Mouse (Mus musculus) left cerebral cortex, postnatal 10 days (tissue): ENCODE data around the gene Agap2. TPM values are rescaled to one million over a fixed set of nuclear protein-coding genes. Genes with fewer than 3 reads are reported as not detected.

Experiments
- total RNA-seq, 2 experiments: library from RNA; stranded (reverse); gene quantifications; 2 replicates each; pipeline ENCODE4 v1.2.3; 2021

The Agap2 gene
- total RNA-seq, 2 experiments from 2014 or later: 558 to 572 TPM

Other genes with a start within 250 kb of the Agap2 start
- 10 to 100 TPM in 1 of 2 experiments, 1 to 10 TPM in 1; 8.6 to 10.2 TPM for gene Atp23, start 173.9 kb upstream of the Agap2 start, total RNA-seq
- gene Ctdsp2, start 96.6 kb upstream of the Agap2 start, total RNA-seq: 10 to 100 TPM; 54.2 to 62.9 TPM
- gene Avil, start 74.6 kb upstream of the Agap2 start, total RNA-seq: under 1 TPM; 0.14 to 0.17 TPM
- 10 to 100 TPM; 28.6 to 31.0 TPM for gene Tsfm, start 44.4 kb upstream of the Agap2 start, total RNA-seq
- gene Mettl1, start 33.9 kb upstream of the Agap2 start, total RNA-seq: 10 to 100 TPM; 10.7 to 12.4 TPM
- under 1 TPM; 0.28 to 0.49 TPM for gene Eef1akmt3, start 33.8 kb upstream of the Agap2 start, total RNA-seq
- under 1 TPM; 0.36 to 0.49 TPM for gene Cyp27b1, start 27.0 kb upstream of the Agap2 start, total RNA-seq
- 10 to 100 TPM; 49.6 to 49.8 TPM for gene March9, start 15.1 kb upstream of the Agap2 start, total RNA-seq
- gene Cdk4, start 11.8 kb upstream of the Agap2 start, total RNA-seq: 100 to 1,000 TPM; 114 to 123 TPM
- 10 to 100 TPM; 65.2 to 67.9 TPM for gene Tspan31, start 5.0 kb upstream of the Agap2 start, total RNA-seq
- 100 to 1,000 TPM; 103 to 107 TPM for gene Os9, start 45.8 kb downstream of the Agap2 start, total RNA-seq
- 100 to 1,000 TPM; 105 to 107 TPM for gene B4galnt1, start 89.9 kb downstream of the Agap2 start, total RNA-seq
- 1 to 10 TPM; 1.0 to 1.2 TPM for gene Slc26a10, start 105.4 kb downstream of the Agap2 start, total RNA-seq
- gene Arhgef25, start 114.8 kb downstream of the Agap2 start, total RNA-seq: 10 to 100 TPM; 65.2 to 69.1 TPM
- gene Dtx3, start 120.4 kb downstream of the Agap2 start, total RNA-seq: 100 to 1,000 TPM; 182 to 185 TPM
- 10 to 100 TPM; 42.2 to 47.4 TPM for gene Pip4k2c, start 136.3 kb downstream of the Agap2 start, total RNA-seq
- 100 to 1,000 TPM; 468 to 479 TPM for gene Kif5a, start 188.1 kb downstream of the Agap2 start, total RNA-seq
- 100 to 1,000 TPM; 322 to 330 TPM for gene Dctn2, start 191.1 kb downstream of the Agap2 start, total RNA-seq
- gene Mbd6, start 213.7 kb downstream of the Agap2 start, total RNA-seq: 10 to 100 TPM; 37.4 to 45.5 TPM
- 10 to 100 TPM; 59.1 to 62.0 TPM for gene Mars, start 236.5 kb downstream of the Agap2 start, total RNA-seq
- under 1 TPM; 0.92 to 0.93 TPM for gene Arhgap9, start 246.7 kb downstream of the Agap2 start, total RNA-seq